Mouse (Mus musculus) liver, postnatal 0 days (tissue): ENCODE results near the gene Nbea.

Experiments
- CTCF ChIP-seq: sonication (generic); IDR thresholded peaks from 2 replicates; pipeline ENCODE4 v1.5.1; 2016; ENCODE audit warnings: antibody characterized with exemption, low read depth
- EP300 ChIP-seq: IDR thresholded peaks from 2 replicates; pipeline ENCODE4 v1.6.1; 2016; ENCODE audit warnings: antibody characterized with exemption, low read depth, mild to moderate bottlenecking

GRCm38 (mm10) chr3:55686993-55687392 is 496.5 kb downstream of the Nbea start:
- TF ChIP-seq CTCF: no peak
- no peak for TF ChIP-seq EP300
